Mouse (Mus musculus) MEL (cell line): ENCODE results near the gene Olfr1140.

Experiments
- BHLHE40 ChIP-seq: IDR thresholded peaks from 2 replicates; pipeline ENCODE4 v1.6.1; 2012; ENCODE audit warnings: low read depth, mild to moderate bottlenecking, inconsistent platforms, low read length, improper control_type of control experiment, borderline replicate concordance
- CTCF ChIP-seq, 3 experiments: IDR thresholded peaks in 2 of 3; conservative IDR thresholded peaks in 1 of 3; 2 replicates each; pipeline ENCODE4 v1.5.1; 2011 to 2012; ENCODE audit warnings: low read length in 3 of 3, low read depth in 2 of 3, mild to moderate bottlenecking in 2 of 3, improper control_type of control experiment in 1 of 3, inconsistent platforms in 1 of 3, mixed read lengths in 1 of 3, moderate library complexity in 1 of 3; ENCODE audit not compliant: control insufficient read depth in 1 of 3, insufficient read depth in 1 of 3, poor library complexity in 1 of 3, severe bottlenecking in 1 of 3
- E2F4 ChIP-seq: IDR thresholded peaks from 2 replicates; pipeline ENCODE4 v1.6.1; 2011; ENCODE audit warnings: low read depth, low read length, improper control_type of control experiment, borderline replicate concordance
- ELF1 ChIP-seq: IDR thresholded peaks from 2 replicates; pipeline ENCODE4 v1.6.1; 2014; ENCODE audit warnings: low read depth, mild to moderate bottlenecking, inconsistent platforms, low read length, improper control_type of control experiment, moderate library complexity
- GATA1 ChIP-seq: IDR thresholded peaks from 2 replicates; pipeline ENCODE4 v1.6.1; 2011; ENCODE audit warnings: low read depth, low read length, improper control_type of control experiment
- MAFK ChIP-seq: IDR thresholded peaks from 2 replicates; pipeline ENCODE4 v1.6.1; 2011; ENCODE audit warnings: low read depth, mild to moderate bottlenecking, low read length, improper control_type of control experiment, borderline replicate concordance
- MAX ChIP-seq: IDR thresholded peaks from 2 replicates; pipeline ENCODE4 v1.6.1; 2011; ENCODE audit warnings: low read length, improper control_type of control experiment
- POLR2A ChIP-seq, 2 experiments: IDR thresholded peaks; 2 replicates each; pipeline ENCODE4 v1.6.1; 2011 to 2012; ENCODE audit warnings: low read length in 2 of 2, mild to moderate bottlenecking in 2 of 2, control low read depth in 1 of 2, improper control_type of control experiment in 1 of 2, low read depth in 1 of 2, moderate library complexity in 1 of 2; ENCODE audit not compliant: control insufficient read depth in 1 of 2, insufficient read depth in 1 of 2, poor library complexity in 1 of 2
- POLR2AphosphoS2 ChIP-seq: IDR thresholded peaks from 2 replicates; pipeline ENCODE4 v1.6.1; 2011; ENCODE audit warnings: low read length, improper control_type of control experiment
- ZMIZ1 ChIP-seq: IDR thresholded peaks from 2 replicates; pipeline ENCODE4 v1.6.1; 2012; ENCODE audit warnings: low read depth, mild to moderate bottlenecking, inconsistent platforms, low read length, improper control_type of control experiment, moderate library complexity

DNA sequence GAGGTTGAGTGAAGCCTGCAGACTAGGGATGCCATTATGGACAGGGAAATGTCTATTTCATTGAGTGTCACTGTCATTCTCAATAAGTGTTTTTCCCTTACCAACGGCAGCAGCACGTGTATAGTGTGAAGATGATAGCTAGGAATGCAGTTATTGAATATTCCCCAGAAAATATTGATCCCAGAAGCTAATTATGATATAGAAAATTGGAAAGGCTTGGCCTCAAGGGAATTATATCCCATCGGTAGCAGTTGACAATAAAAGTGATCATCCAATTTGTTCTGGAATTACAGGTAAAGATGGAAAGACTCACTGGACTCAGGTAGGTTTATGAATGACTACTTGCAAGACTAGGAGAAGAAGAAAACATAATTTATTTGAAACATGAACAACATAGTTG lies at the start of gene Olfr1140:
- TF ChIP-seq POLR2A (IDR thresholded peaks at IDR 0.05; ENCODE audit: control insufficient read depth in 1 of 2, insufficient read depth in 1 of 2, low read depth in 1 of 2, low read length in 2 of 2, poor library complexity in 1 of 2): no peak
- no peak for TF ChIP-seq POLR2AphosphoS2
- no peak for TF ChIP-seq ELF1
- no peak for TF ChIP-seq ZMIZ1
- TF ChIP-seq BHLHE40: no peak
- no peak for TF ChIP-seq GATA1
- no peak for TF ChIP-seq MAFK
- TF ChIP-seq E2F4: no peak
- no peak for TF ChIP-seq CTCF (IDR thresholded peaks at IDR 0.05 in 2 of 3, conservative IDR thresholded peaks at IDR 0.05 in 1 of 3; ENCODE audit: control insufficient read depth in 1 of 3, insufficient read depth in 1 of 3, low read depth in 2 of 3, low read length in 3 of 3, poor library complexity in 1 of 3, severe bottlenecking in 1 of 3)
- TF ChIP-seq MAX: no peak
